Mouse (Mus musculus) neural tube, embryonic 11.5 days (tissue): ENCODE results near the gene Arfgef2. TPM values are rescaled to one million over a fixed set of nuclear protein-coding genes. Genes with fewer than 3 reads are reported as not detected.

Experiments
- ATAC-seq: fragments of 200-750 bp; cut with Nextera tagmentation; 2 replicates; pipeline ENCODE4 v1.8.0; 2017; ENCODE audit warnings: moderate number of reproducible peaks, mild to moderate bottlenecking, moderate TSS enrichment, moderate library complexity; ENCODE audit not compliant: insufficient read depth, low FRiP score, low TSS enrichment
- DNase-seq: peaks from one replicate; pipeline ENCODE4 v3.0.0-alpha.2; 2015; ENCODE audit warnings: low spot score
- H3K27ac ChIP-seq: fragments of 300-500 bp; sonication (generic); 2 replicates; pipeline ENCODE4 v1.5.1; 2014; ENCODE audit warnings: low read depth, mild to moderate bottlenecking, low read length
- H3K27me3 ChIP-seq: fragments of 300-500 bp; sonication (generic); 2 replicates; pipeline ENCODE4 v1.6.1; 2014; ENCODE audit warnings: mild to moderate bottlenecking, low read length, mixed read lengths; ENCODE audit not compliant: control insufficient read depth, insufficient read depth
- H3K36me3 ChIP-seq: fragments of 300-500 bp; sonication (generic); 2 replicates; pipeline ENCODE4 v1.6.1; 2014; ENCODE audit warnings: mild to moderate bottlenecking, low read length, moderate library complexity, mixed read lengths; ENCODE audit not compliant: control insufficient read depth, insufficient read depth
- H3K4me1 ChIP-seq: fragments of 300-500 bp; sonication (generic); 2 replicates; pipeline ENCODE4 v1.6.1; 2014; ENCODE audit warnings: low read length, mixed read lengths; ENCODE audit not compliant: control insufficient read depth, insufficient read depth
- H3K4me2 ChIP-seq: fragments of 300-500 bp; sonication (generic); 2 replicates; pipeline ENCODE4 v1.6.1; 2014; ENCODE audit warnings: low read depth, mild to moderate bottlenecking, moderate library complexity
- H3K4me3 ChIP-seq: fragments of 300-500 bp; sonication (generic); 2 replicates; pipeline ENCODE4 v1.5.1; 2014; ENCODE audit warnings: low read depth, low read length
- H3K9ac ChIP-seq: fragments of 300-500 bp; sonication (generic); 2 replicates; pipeline ENCODE4 v1.6.1; 2014; ENCODE audit warnings: mild to moderate bottlenecking, low read length
- H3K9me3 ChIP-seq: fragments of 300-500 bp; sonication (generic); 2 replicates; pipeline ENCODE4 v1.6.1; 2016; ENCODE audit warnings: low read length; ENCODE audit not compliant: control insufficient read depth
- WGBS: fragments of 180-500 bp; shearing (Covaris S2); extraction: QIAGEN DNeasy Blood & Tissue Kit; methylation state at CpG from one replicate; pipeline ENCODE4 v1.1.7; 2014; 5-methylcytosine and 5-hydroxymethylcytosine counted together
- polyA plus RNA-seq: library from polyadenylated mRNA; unstranded; fragments of >200 nt; fragmentation: Nextera tagmentation; extraction: Ambion mirVana; gene quantifications from 2 replicates; pipeline ENCODE4 v1.2.1, GENCODE M21; 2014

The Arfgef2 gene
- polyA plus RNA-seq, 1 experiment from 2014 or later: 6.2 TPM

GRCm38 (mm10) chr2:166896368-166896767 lies 91.0 kb downstream of the Arfgef2 start:
- 84% methylated on average over 13 of the region's 13 CpGs for whole genome bisulfite sequencing
- Histone ChIP-seq H3K4me3 (no peak overlapping the region), H3K4me1 (no peaks in the 10 kb centered on the region), H3K27ac (no peak overlapping the region), H3K27me3 (no peaks in the 10 kb centered on the region), H3K9me3 (no peaks in the 10 kb centered on the region), H3K9ac (no peak overlapping the region), H3K4me2 (no peak overlapping the region), H3K36me3 (peaks cover 3% of the 10 kb centered on the region; the same call in 1 of the 2 replicates)
- DNase-seq (no peak), ATAC-seq (no peak)

GRCm38 (mm10) chr2:166896974-166897373 lies 91.6 kb downstream of the Arfgef2 start:
- no peaks in the 10 kb centered on the region for H3K9me3 ChIP-seq
- WGBS: 94% methylated on average over 12 of the region's 12 CpGs
- no peak for ATAC-seq
- H3K27ac ChIP-seq: no peak overlapping the region
- no peak overlapping the region for H3K4me2 ChIP-seq
- no peak overlapping the region for H3K4me3 ChIP-seq
- H3K36me3 ChIP-seq: peaks cover 3% of the 10 kb centered on the region; the same call in 1 of the 2 replicates
- no peak for DNase-seq
- no peaks in the 10 kb centered on the region for H3K4me1 ChIP-seq
- H3K9ac ChIP-seq: no peak overlapping the region
- no peaks in the 10 kb centered on the region for H3K27me3 ChIP-seq

- H3K4me3 ChIP-seq: no peak overlapping the region
- 86% methylated on average over 2 of the region's 2 CpGs for WGBS
- H3K9me3 ChIP-seq: no peaks in the 10 kb centered on the region
- H3K9ac ChIP-seq: no peak overlapping the region
- DNase-seq: no peak
- ATAC-seq: no peak
- no peak overlapping the region for H3K4me2 ChIP-seq
- no peaks in the 10 kb centered on the region for H3K27me3 ChIP-seq
- H3K27ac ChIP-seq: no peak overlapping the region
- H3K36me3 ChIP-seq: no peaks in the 10 kb centered on the region
- H3K4me1 ChIP-seq: no peaks in the 10 kb centered on the region
Observed at GRCm38 (mm10) chr2:166899161-166899560, 93.8 kb downstream of the Arfgef2 start.

- 77% methylated on average over 3 of the region's 3 CpGs for WGBS
Observed at GRCm38 (mm10) chr2:166899746-166900145, 94.4 kb downstream of the Arfgef2 start.

GRCm38 (mm10) chr2:166900792-166901505 lies 95.6 kb downstream of the Arfgef2 start:
- no peaks in the 10 kb centered on the region for H3K27me3 ChIP-seq
- H3K4me3 ChIP-seq: no peak overlapping the region
- DNase-seq (no peak), ATAC-seq (no peak)
- H3K27ac ChIP-seq: no peak overlapping the region
- H3K36me3 ChIP-seq: no peaks in the 10 kb centered on the region
- H3K9me3 ChIP-seq: no peaks in the 10 kb centered on the region
- H3K9ac ChIP-seq: no peak overlapping the region
- no peak overlapping the region for H3K4me2 ChIP-seq
- no peaks in the 10 kb centered on the region for H3K4me1 ChIP-seq
- WGBS: 88% methylated on average over 8 of the region's 8 CpGs

More at GRCm38 (mm10) chr2:166899746-166900145, 94.4 kb downstream of the Arfgef2 start:
- DNase-seq (no peak), ATAC-seq (no peak)
- Histone ChIP-seq H3K4me3 (no peak overlapping the region), H3K4me1 (no peaks in the 10 kb centered on the region), H3K4me2 (no peak overlapping the region), H3K27me3 (no peaks in the 10 kb centered on the region), H3K9me3 (no peaks in the 10 kb centered on the region), H3K27ac (no peak overlapping the region), H3K36me3 (no peaks in the 10 kb centered on the region), H3K9ac (no peak overlapping the region)

- 97% methylated on average over 6 of the region's 6 CpGs for WGBS
- no peak overlapping the region for H3K9ac ChIP-seq
- H3K27me3 ChIP-seq: no peaks in the 10 kb centered on the region
- no peak overlapping the region for H3K4me3 ChIP-seq
- no peaks in the 10 kb centered on the region for H3K9me3 ChIP-seq
- peaks cover 7% of the 10 kb centered on the region; the same call in 1 of the 2 replicates for H3K4me1 ChIP-seq
- DNase-seq: no peak
- ATAC-seq: no peak
- H3K27ac ChIP-seq: no peak overlapping the region
- H3K4me2 ChIP-seq: no peak overlapping the region
- H3K36me3 ChIP-seq: no peaks in the 10 kb centered on the region
Observed at GRCm38 (mm10) chr2:166903719-166904282, 98.4 kb downstream of the Arfgef2 start.

GRCm38 (mm10) chr2:166905711-166906522 lies 100.5 kb downstream of the Arfgef2 start, which contains the start of gene Cse1l:
Gene Cse1l, plus strand, starts transcription at chr2:166906040.
- H3K9me3 ChIP-seq: no peaks in the 10 kb centered on the region
- peaks cover 7% of the 10 kb centered on the region; the same call in 1 of the 2 replicates for H3K4me1 ChIP-seq
- DNase-seq (peak; percentile 98), ATAC-seq (peak; percentile 94)
- H3K27ac ChIP-seq: peak within 1 kb of the TSS; percentile 91
- H3K36me3 ChIP-seq: peaks cover 2% of the 10 kb centered on the region; the same call in 1 of the 2 replicates
- peak within 1 kb of the TSS; percentile 79 for H3K4me2 ChIP-seq
- H3K27me3 ChIP-seq: no peaks in the 10 kb centered on the region
- under 1% methylated on average over 79 of the region's 80 CpGs for WGBS
- peak within 1 kb of the TSS; percentile 90 for H3K9ac ChIP-seq
- peak within 1 kb of the TSS; percentile 77 for H3K4me3 ChIP-seq

GRCm38 (mm10) chr2:166906523-166907182 lies 101.3 kb downstream of the Arfgef2 start:
- DNase-seq: no peak
- no peaks in the 10 kb centered on the region for H3K9me3 ChIP-seq
- H3K27me3 ChIP-seq: no peaks in the 10 kb centered on the region
- peak overlapping the region; percentile 90 for H3K9ac ChIP-seq
- H3K4me1 ChIP-seq: peaks cover 7% of the 10 kb centered on the region; the same call in 1 of the 2 replicates
- ATAC-seq: no peak
- peak overlapping the region; percentile 79 for H3K4me2 ChIP-seq
- WGBS: 1% methylated on average over 28 of the region's 28 CpGs
- H3K36me3 ChIP-seq: peaks cover 2% of the 10 kb centered on the region; the same call in 1 of the 2 replicates
- H3K4me3 ChIP-seq: peak overlapping the region; percentile 77
- peak overlapping the region; percentile 91; the same call in 1 of the 2 replicates for H3K27ac ChIP-seq
